Mouse (Mus musculus) stomach, postnatal 0 days (tissue): ENCODE results near the gene AC109138.7. TPM values are rescaled to one million over a fixed set of nuclear protein-coding genes. Genes with fewer than 3 reads are reported as not detected.

Experiments
- ATAC-seq: fragments of 200-750 bp; cut with Nextera tagmentation; 2 replicates; pipeline ENCODE4 v1.8.0; 2017; ENCODE audit not compliant: low FRiP score, low TSS enrichment
- DNase-seq: peaks from one replicate; pipeline ENCODE4 v3.0.0-alpha.2; 2016; ENCODE audit warnings: low spot score
- H3K27ac ChIP-seq: fragments of 300-500 bp; sonication (generic); replicated peaks from 2 replicates; pipeline ENCODE4 v1.5.1; 2014; ENCODE audit warnings: mild to moderate bottlenecking, control low read depth
- H3K27me3 ChIP-seq: fragments of 300-500 bp; sonication (generic); 2 replicates; pipeline ENCODE4 v1.6.1; 2014; ENCODE audit warnings: low read length; ENCODE audit not compliant: control insufficient read depth, insufficient read depth
- H3K36me3 ChIP-seq: fragments of 300-500 bp; sonication (generic); 2 replicates; pipeline ENCODE4 v1.6.1; 2014; ENCODE audit warnings: low read length, mixed read lengths; ENCODE audit not compliant: control insufficient read depth, insufficient read depth
- H3K4me1 ChIP-seq: fragments of 300-500 bp; sonication (generic); replicated peaks from 2 replicates; pipeline ENCODE4 v1.6.1; 2014; ENCODE audit warnings: antibody characterized with exemption; ENCODE audit not compliant: control insufficient read depth, insufficient read depth
- H3K4me2 ChIP-seq: fragments of 300-500 bp; sonication (generic); replicated peaks from 2 replicates; pipeline ENCODE4 v1.6.1; 2014; ENCODE audit warnings: low read depth, mild to moderate bottlenecking, control low read depth, moderate library complexity
- H3K4me3 ChIP-seq: fragments of 300-500 bp; sonication (generic); 2 replicates; pipeline ENCODE4 v1.5.1; 2014; ENCODE audit warnings: low read depth, low read length, control low read depth
- H3K9ac ChIP-seq: fragments of 300-500 bp; sonication (generic); 2 replicates; pipeline ENCODE4 v1.6.1; 2014; ENCODE audit warnings: mild to moderate bottlenecking, low read length, control low read depth, mixed read lengths
- H3K9me3 ChIP-seq: fragments of 300-500 bp; sonication (generic); 2 replicates; pipeline ENCODE4 v1.6.1; 2016; ENCODE audit warnings: low read length; ENCODE audit not compliant: control insufficient read depth
- CTCF ChIP-seq: IDR thresholded peaks from 2 replicates; pipeline ENCODE4 v1.5.1; 2016; ENCODE audit warnings: antibody characterized with exemption, low read depth, mild to moderate bottlenecking, moderate library complexity
- EP300 ChIP-seq: optimal IDR thresholded peaks from 2 replicates; pipeline ENCODE3; 2016; ENCODE audit warnings: antibody characterized with exemption
- WGBS: fragments of 180-500 bp; shearing (Covaris S2); extraction: QIAGEN DNeasy Blood & Tissue Kit; methylation state at CpG from one replicate; pipeline ENCODE4 v1.1.7; 2014; 5-methylcytosine and 5-hydroxymethylcytosine counted together
- polyA plus RNA-seq: library from polyadenylated mRNA; unstranded; fragments of >200 nt; fragmentation: Nextera tagmentation; extraction: Ambion mirVana; gene quantifications from 2 replicates; pipeline ENCODE4 v1.2.1, GENCODE M21; 2015

AC109138.7 gene
- polyA plus RNA-seq, 1 experiment from 2014 or later = not detected

GRCm38 (mm10) chr19:4170723-4171392, 43.3 kb upstream of the AC109138.7 start:
- no peak overlapping the region for H3K27ac ChIP-seq
- TF ChIP-seq CTCF (no peak), EP300 (no peak)
- 0 out of 2 replicates have a peak overlapping the region, but pooled peaks have one; percentile 4 for H3K9ac ChIP-seq
- no peak for ATAC-seq
- H3K27me3 ChIP-seq = no peaks in the 10 kb centered on the region
- no peak overlapping the region for H3K4me3 ChIP-seq
- H3K36me3 ChIP-seq = no peaks in the 10 kb centered on the region
- H3K9me3 ChIP-seq = no peaks in the 10 kb centered on the region
- WGBS = 95% methylated on average over 10 of the region's 10 CpGs
- peaks cover 10% of the 10 kb centered on the region; the same call in 1 of the 2 replicates for H3K4me1 ChIP-seq
- DNase-seq = no peak
- H3K4me2 ChIP-seq = no peak overlapping the region

- no peaks in the 10 kb centered on the region for H3K9me3 ChIP-seq
- DNase-seq (no peak), ATAC-seq (no peak)
- peak overlapping the region; percentile 27; the same call in 1 of the 2 replicates for H3K9ac ChIP-seq
- H3K27ac ChIP-seq = no peak overlapping the region
- H3K27me3 ChIP-seq = no peaks in the 10 kb centered on the region
- peaks cover 10% of the 10 kb centered on the region; the same call in 1 of the 2 replicates for H3K4me1 ChIP-seq
- no peak overlapping the region for H3K4me2 ChIP-seq
- no peaks in the 10 kb centered on the region for H3K36me3 ChIP-seq
- TF ChIP-seq CTCF = no peak
- no peak for TF ChIP-seq EP300
- no peak overlapping the region for H3K4me3 ChIP-seq
- 58% methylated on average over 13 of the region's 13 CpGs for WGBS
Observed at GRCm38 (mm10) chr19:4171393-4172290, 42.5 kb upstream of the AC109138.7 start.

- H3K9ac ChIP-seq = no peak overlapping the region
- TF ChIP-seq CTCF (no peak; the same call in 1 of the 2 replicates), EP300 (no peak)
- H3K4me3 ChIP-seq = no peak overlapping the region
- H3K4me2 ChIP-seq = no peak overlapping the region
- no peaks in the 10 kb centered on the region for H3K27me3 ChIP-seq
- peaks cover 10% of the 10 kb centered on the region; the same call in 1 of the 2 replicates for H3K4me1 ChIP-seq
- DNase-seq = no peak
- H3K9me3 ChIP-seq = no peaks in the 10 kb centered on the region
- H3K36me3 ChIP-seq = no peaks in the 10 kb centered on the region
- 69% methylated on average over 11 of the region's 11 CpGs for WGBS
- no peak for ATAC-seq
- H3K27ac ChIP-seq = no peak overlapping the region
Observed at GRCm38 (mm10) chr19:4172925-4173324, 41.2 kb upstream of the AC109138.7 start.

GRCm38 (mm10) chr19:4175368-4175947, 38.7 kb upstream of the AC109138.7 start, which contains the start of gene Carns1:
Gene Carns1 (minus strand): TSS chr19:4175479.
- no peak for TF ChIP-seq CTCF
- TF ChIP-seq EP300 = no peak
- H3K9ac ChIP-seq = peak within 1 kb of the TSS; percentile 47
- WGBS = 8% methylated on average over 11 of the region's 11 CpGs

GRCm38 (mm10) chr19:4180411-4180810, 33.7 kb upstream of the AC109138.7 start:
- ATAC-seq (no peak), DNase-seq (no peak)
- Histone ChIP-seq H3K27ac (no peak overlapping the region), H3K4me2 (no peak overlapping the region), H3K9me3 (no peaks in the 10 kb centered on the region), H3K9ac (no peak overlapping the region), H3K4me3 (no peak overlapping the region), H3K36me3 (no peaks in the 10 kb centered on the region), H3K4me1 (peaks cover 2% of the 10 kb centered on the region; the same call in 1 of the 2 replicates), H3K27me3 (no peaks in the 10 kb centered on the region)
- WGBS = 86% methylated on average over 7 of the region's 7 CpGs
- TF ChIP-seq CTCF (no peak), EP300 (no peak)

More at GRCm38 (mm10) chr19:4175368-4175947, 38.7 kb upstream of the AC109138.7 start, which contains the start of gene Carns1:
- H3K9me3 ChIP-seq = no peaks in the 10 kb centered on the region
- ATAC-seq (peak; percentile 70), DNase-seq (peak; percentile 73)
- H3K36me3 ChIP-seq = no peaks in the 10 kb centered on the region
- no peaks in the 10 kb centered on the region for H3K27me3 ChIP-seq
- peaks cover 5% of the 10 kb centered on the region; the same call in 1 of the 2 replicates for H3K4me1 ChIP-seq
- H3K4me3 ChIP-seq = peak within 1 kb of the TSS; percentile 17; the same call in 1 of the 2 replicates
- H3K4me2 ChIP-seq = peak within 1 kb of the TSS; percentile 51
- H3K27ac ChIP-seq = peak within 1 kb of the TSS; percentile 18; the same call in 1 of the 2 replicates
